Mouse (Mus musculus): ENCODE data around the gene Slc25a28. TPM values are rescaled to one million over a fixed set of nuclear protein-coding genes. Genes with fewer than 3 reads are reported as not detected.

The Slc25a28 gene
- polyA plus RNA-seq, 1 experiment = 88.7 TPM

DNA sequence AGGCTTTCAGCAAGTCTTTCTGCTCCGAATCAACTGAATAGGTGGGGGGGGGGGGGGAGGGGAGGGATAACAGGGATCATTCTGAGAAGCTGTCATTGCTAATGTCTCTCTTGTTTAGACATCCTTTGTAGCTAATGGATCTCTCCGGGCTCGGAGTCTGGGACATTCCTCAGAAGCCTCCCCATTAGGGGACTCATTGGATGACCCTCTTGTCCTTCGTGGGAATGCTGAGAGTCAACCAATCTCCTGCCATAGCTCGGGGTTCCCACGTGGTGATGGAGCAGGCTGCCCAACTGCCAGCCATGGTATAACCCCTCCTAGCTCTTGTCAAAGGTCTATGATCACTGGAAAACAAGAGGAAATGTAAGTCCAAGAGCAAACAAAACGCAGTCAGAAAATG is 27.8 kb downstream of the Slc25a28 start:
- no peak overlapping the region for H3K4me3 ChIP-seq (ENCODE audit: control insufficient read depth, insufficient read depth, low read length)
- TF ChIP-seq CTCF (IDR thresholded peaks at IDR 0.05; ENCODE audit: borderline replicate concordance, control insufficient read depth, extremely low read depth, insufficient read depth, low read length, poor library complexity) (no peak), POLR2A (IDR thresholded peaks at IDR 0.05; ENCODE audit: control insufficient read depth, extremely low read depth, insufficient read depth, low read length, poor library complexity) (no peak)
- no peak for DNase-seq
- WGBS = 59% methylated on average over 7 of the region's 7 CpGs
- no peak overlapping the region for H3K27ac ChIP-seq (ENCODE audit: control insufficient read depth, insufficient read depth, low read length)
- no peaks in the 10 kb centered on the region for H3K27me3 ChIP-seq (ENCODE audit: control insufficient read depth, insufficient read depth, low read length)
- no peaks in the 10 kb centered on the region for H3K36me3 ChIP-seq (ENCODE audit: control insufficient read depth, insufficient read depth, low read length)
- H3K4me1 ChIP-seq (replicated peaks; ENCODE audit: control insufficient read depth, insufficient read depth, low read length) = peaks cover 10% of the 10 kb centered on the region; the same call in 1 of the 2 replicates

DNA sequence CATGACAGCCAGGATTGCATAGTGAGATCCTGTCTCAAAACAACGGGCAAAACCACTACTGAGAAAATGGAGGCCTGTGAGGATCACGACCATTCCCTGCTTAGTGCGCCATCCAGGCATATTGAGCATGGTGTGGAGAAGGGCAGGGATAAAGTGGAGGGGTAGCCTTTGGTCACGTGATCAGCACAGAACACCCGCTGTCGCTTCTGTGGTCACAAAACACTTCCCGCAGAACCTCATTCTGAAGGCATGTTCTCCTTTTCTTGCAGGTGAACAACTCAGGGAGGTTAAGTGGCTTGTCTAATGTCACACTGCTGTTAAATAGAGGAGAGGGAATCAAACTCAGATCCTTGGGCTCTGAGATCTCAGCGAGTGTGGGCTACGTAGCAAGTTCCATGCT is 29.2 kb downstream of the Slc25a28 start:
- Histone ChIP-seq H3K27me3 (ENCODE audit: control insufficient read depth, insufficient read depth, low read length) (no peaks in the 10 kb centered on the region), H3K4me1 (replicated peaks; ENCODE audit: control insufficient read depth, insufficient read depth, low read length) (peaks cover 10% of the 10 kb centered on the region; the same call in 1 of the 2 replicates), H3K4me3 (ENCODE audit: control insufficient read depth, insufficient read depth, low read length) (no peak overlapping the region), H3K36me3 (ENCODE audit: control insufficient read depth, insufficient read depth, low read length) (no peaks in the 10 kb centered on the region), H3K27ac (ENCODE audit: control insufficient read depth, insufficient read depth, low read length) (no peak overlapping the region)
- no peak for TF ChIP-seq POLR2A (IDR thresholded peaks at IDR 0.05; ENCODE audit: control insufficient read depth, extremely low read depth, insufficient read depth, low read length, poor library complexity)
- no peak for TF ChIP-seq CTCF (IDR thresholded peaks at IDR 0.05; ENCODE audit: borderline replicate concordance, control insufficient read depth, extremely low read depth, insufficient read depth, low read length, poor library complexity)
- no peak for DNase-seq
- WGBS = 19% methylated on average over 9 of the region's 9 CpGs

DNA sequence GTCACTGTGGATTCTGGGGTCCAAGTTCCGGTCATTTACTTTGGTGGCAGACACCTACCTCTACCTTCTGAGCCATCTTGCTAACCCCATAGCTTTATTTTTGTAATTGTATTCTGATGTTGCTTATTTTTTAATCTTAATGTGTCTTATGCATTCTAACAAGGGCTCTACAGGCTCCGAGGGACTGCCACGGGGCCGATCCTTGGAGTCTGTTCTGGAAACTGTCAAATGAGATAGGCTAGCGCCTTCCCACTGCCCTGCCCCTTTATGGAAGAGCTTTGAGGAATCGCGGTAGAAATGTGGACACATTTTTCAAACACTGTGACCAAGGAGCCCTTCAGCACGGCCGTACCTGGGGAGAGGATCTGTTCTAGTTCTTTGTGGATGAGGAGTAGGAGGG is 31.8 kb downstream of the Slc25a28 start:
- no peaks in the 10 kb centered on the region for H3K27me3 ChIP-seq (ENCODE audit: control insufficient read depth, insufficient read depth, low read length)
- H3K4me3 ChIP-seq (ENCODE audit: control insufficient read depth, insufficient read depth, low read length) = no peak overlapping the region
- H3K36me3 ChIP-seq (ENCODE audit: control insufficient read depth, insufficient read depth, low read length) = no peaks in the 10 kb centered on the region
- H3K4me1 ChIP-seq (replicated peaks; ENCODE audit: control insufficient read depth, insufficient read depth, low read length) = peaks cover 10% of the 10 kb centered on the region; the same call in 1 of the 2 replicates
- H3K27ac ChIP-seq (ENCODE audit: control insufficient read depth, insufficient read depth, low read length) = no peak overlapping the region
- WGBS = 96% methylated on average over 9 of the region's 9 CpGs
- no peak for DNase-seq
- TF ChIP-seq CTCF (IDR thresholded peaks at IDR 0.05; ENCODE audit: borderline replicate concordance, control insufficient read depth, extremely low read depth, insufficient read depth, low read length, poor library complexity) = no peak
- TF ChIP-seq POLR2A (IDR thresholded peaks at IDR 0.05; ENCODE audit: control insufficient read depth, extremely low read depth, insufficient read depth, low read length, poor library complexity) = no peak

DNA sequence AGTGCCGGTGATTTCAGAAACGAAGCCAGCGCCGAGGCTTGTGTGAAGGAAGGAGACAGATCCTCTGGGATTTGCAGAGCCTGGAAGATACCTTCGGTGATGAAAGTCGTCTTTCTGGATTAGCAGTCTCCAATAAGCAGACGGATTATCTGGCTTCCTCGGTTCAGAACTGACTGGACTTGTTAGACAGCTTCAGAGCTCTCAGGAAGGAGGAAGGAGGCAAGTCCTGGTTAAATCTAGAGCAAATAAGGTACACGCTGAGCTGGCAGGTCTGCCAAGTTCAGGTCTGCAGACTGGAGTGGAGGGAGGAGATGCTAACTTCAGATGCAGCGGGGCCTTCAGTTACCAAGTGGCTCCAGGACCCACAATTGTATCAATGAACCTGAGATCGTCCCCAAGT is 32.8 kb downstream of the Slc25a28 start:
- no peak for TF ChIP-seq POLR2A (IDR thresholded peaks at IDR 0.05; ENCODE audit: control insufficient read depth, extremely low read depth, insufficient read depth, low read length, poor library complexity)
- Histone ChIP-seq H3K27ac (ENCODE audit: control insufficient read depth, insufficient read depth, low read length) (no peak overlapping the region), H3K27me3 (ENCODE audit: control insufficient read depth, insufficient read depth, low read length) (no peaks in the 10 kb centered on the region), H3K4me1 (replicated peaks; ENCODE audit: control insufficient read depth, insufficient read depth, low read length) (peaks cover 10% of the 10 kb centered on the region; the same call in 1 of the 2 replicates), H3K4me3 (ENCODE audit: control insufficient read depth, insufficient read depth, low read length) (no peak overlapping the region), H3K36me3 (ENCODE audit: control insufficient read depth, insufficient read depth, low read length) (no peaks in the 10 kb centered on the region)
- no peak for DNase-seq
- 88% methylated on average over 11 of the region's 11 CpGs for WGBS

DNA sequence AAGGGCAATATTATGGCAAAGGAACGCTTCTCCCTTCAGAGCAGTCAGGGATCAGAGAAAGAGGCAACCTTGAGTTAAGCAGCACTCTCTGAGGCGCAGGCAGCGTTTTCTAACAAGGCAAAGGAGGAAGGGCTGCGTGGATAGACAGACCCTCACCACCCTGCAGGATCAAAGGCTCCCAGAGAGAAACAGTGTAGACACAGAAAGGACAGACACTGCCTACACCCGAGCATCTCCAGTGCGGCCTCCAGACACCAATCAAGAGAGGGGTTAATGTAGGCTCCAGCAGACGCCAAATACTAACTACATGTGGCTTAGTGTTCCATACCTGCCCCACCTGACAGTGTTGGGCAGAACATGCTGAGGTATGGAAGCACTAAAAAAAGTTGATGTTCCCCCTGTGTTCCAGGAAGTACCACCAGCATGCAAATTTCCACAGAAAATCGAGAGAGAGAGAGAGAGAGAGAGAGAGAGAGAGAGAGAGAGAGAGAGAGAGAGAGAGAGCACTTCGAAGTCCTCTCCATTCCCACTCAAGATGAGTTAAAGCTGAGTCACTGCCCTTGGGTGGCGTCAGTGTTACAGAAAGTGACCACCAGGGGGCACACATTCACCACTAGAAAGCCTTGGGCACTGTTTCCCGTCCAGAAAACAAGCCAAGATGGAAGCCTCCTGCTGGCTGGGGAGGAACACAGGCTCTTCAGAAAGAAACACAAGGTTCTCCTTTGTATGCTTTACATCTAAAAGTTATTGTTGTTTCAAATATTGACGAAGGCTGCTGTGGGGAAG is 44.0 kb downstream of the Slc25a28 start:
- DNase-seq = peak; percentile 72
- no peak for TF ChIP-seq POLR2A (IDR thresholded peaks at IDR 0.05; ENCODE audit: control insufficient read depth, extremely low read depth, insufficient read depth, low read length, poor library complexity)
- peak; percentile 66; the same call in 1 of the 2 replicates for TF ChIP-seq CTCF (IDR thresholded peaks at IDR 0.05; ENCODE audit: borderline replicate concordance, control insufficient read depth, extremely low read depth, insufficient read depth, low read length, poor library complexity)
- Histone ChIP-seq H3K27me3 (ENCODE audit: control insufficient read depth, insufficient read depth, low read length) (no peaks in the 10 kb centered on the region), H3K4me1 (replicated peaks; ENCODE audit: control insufficient read depth, insufficient read depth, low read length) (no peaks in the 10 kb centered on the region), H3K36me3 (ENCODE audit: control insufficient read depth, insufficient read depth, low read length) (no peaks in the 10 kb centered on the region), H3K27ac (ENCODE audit: control insufficient read depth, insufficient read depth, low read length) (no peak overlapping the region), H3K4me3 (ENCODE audit: control insufficient read depth, insufficient read depth, low read length) (no peak overlapping the region)
- 34% methylated on average over 12 of the region's 12 CpGs for WGBS

DNA sequence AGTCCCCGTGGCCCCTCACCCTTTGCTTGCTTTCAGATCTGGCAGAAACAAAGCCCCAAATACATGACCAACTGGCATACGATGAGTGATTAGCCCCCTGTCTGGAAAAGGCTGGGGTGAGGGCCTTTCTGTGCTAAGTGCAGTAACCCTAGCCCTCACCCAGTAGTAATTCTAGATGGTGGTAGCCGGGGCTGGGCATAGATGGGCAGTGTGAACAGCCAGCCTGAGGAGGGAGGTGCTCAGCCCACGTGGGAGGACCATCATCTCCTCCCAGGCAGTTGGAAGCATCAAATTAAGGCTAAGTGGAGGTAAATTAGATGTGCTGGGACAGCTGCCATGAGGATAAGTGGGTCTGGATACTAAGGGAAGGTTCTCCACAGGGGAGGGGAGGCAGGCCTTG is 45.6 kb downstream of the Slc25a28 start:
- TF ChIP-seq POLR2A (IDR thresholded peaks at IDR 0.05; ENCODE audit: control insufficient read depth, extremely low read depth, insufficient read depth, low read length, poor library complexity) (no peak), CTCF (IDR thresholded peaks at IDR 0.05; ENCODE audit: borderline replicate concordance, control insufficient read depth, extremely low read depth, insufficient read depth, low read length, poor library complexity) (no peak)
- DNase-seq = no peak
- Histone ChIP-seq H3K4me1 (replicated peaks; ENCODE audit: control insufficient read depth, insufficient read depth, low read length) (no peaks in the 10 kb centered on the region), H3K36me3 (ENCODE audit: control insufficient read depth, insufficient read depth, low read length) (no peaks in the 10 kb centered on the region), H3K27me3 (ENCODE audit: control insufficient read depth, insufficient read depth, low read length) (no peaks in the 10 kb centered on the region), H3K4me3 (ENCODE audit: control insufficient read depth, insufficient read depth, low read length) (no peak overlapping the region), H3K27ac (ENCODE audit: control insufficient read depth, insufficient read depth, low read length) (no peak overlapping the region)
- WGBS = 83% methylated on average over 4 of the region's 4 CpGs

All from thymus, adult 2 months (tissue).